8 mouse cellular contexts compared by ENCODE assay signal in genomic region chr4:86930636-86931456, GRCm38 (mm10). TPM values are rescaled to one million over a fixed set of nuclear protein-coding genes. Genes with fewer than 3 reads are reported as not detected.
DNase-seq lines count a peak whose midpoint lies in the region; ATAC-seq and TF ChIP-seq lines count a peak whose summit lies in the region.

No protein-coding gene starts in this region.

- WGBS in forebrain, embryonic 15.5 days, result 7% methylated on average over 33 of the region's 33 CpGs
- 10% methylated on average over 33 of the region's 33 CpGs for WGBS in limb, embryonic 10.5 days
- 10% methylated on average over 33 of the region's 33 CpGs for WGBS in midbrain, embryonic 14.5 days

- peak; percentile 16 for DNase-seq in cerebellum, adult 11 months
- peak; percentile 22 for DNase-seq in kidney, adult 18-20 months
- peak; percentile 78 for DNase-seq in limb, embryonic 10.5 days (ENCODE audit: low spot score)
- peak; percentile 85 for DNase-seq in midbrain, embryonic 14.5 days
- peak; percentile 14 for DNase-seq in testis, postnatal 14 days (ENCODE audit: low spot score)
- no peak for DNase-seq in spleen, adult 18-20 months

- peak; percentile 77 for ATAC-seq in forebrain, embryonic 15.5 days (replicated peaks)
- ATAC-seq in midbrain, embryonic 14.5 days (ENCODE audit: low FRiP score, low TSS enrichment), result peak; percentile 83

- peak overlapping the region; percentile 59 for H3K9ac ChIP-seq in forebrain, embryonic 15.5 days (replicated peaks)
- H3K9ac ChIP-seq in midbrain, embryonic 14.5 days (replicated peaks; ENCODE audit: low read length), result peak overlapping the region; percentile 56

- no peak for TF ChIP-seq CTCF in E14TG2a.4 (conservative IDR thresholded peaks at IDR 0.05; ENCODE audit: low read length)

- peak overlapping the region; percentile 61 for H3K27ac ChIP-seq in forebrain, embryonic 15.5 days (replicated peaks)
- peak overlapping the region; percentile 92 for H3K27ac ChIP-seq in limb, embryonic 10.5 days
- H3K27ac ChIP-seq in midbrain, embryonic 14.5 days (replicated peaks; ENCODE audit: low read depth, low read length), result peak overlapping the region; percentile 42

- H3K27me3 ChIP-seq in E14TG2a.4 (ENCODE audit: insufficient read depth, low read length), result no peaks in the 10 kb centered on the region
- H3K27me3 ChIP-seq in forebrain, embryonic 15.5 days, result no peaks in the 10 kb centered on the region
- no peaks in the 10 kb centered on the region; the same call in 1 of the 2 replicates for H3K27me3 ChIP-seq in limb, embryonic 10.5 days (ENCODE audit: low read depth, poor library complexity, severe bottlenecking)
- no peaks in the 10 kb centered on the region for H3K27me3 ChIP-seq in midbrain, embryonic 14.5 days (ENCODE audit: control insufficient read depth, insufficient read depth, low read length)

- H3K4me1 ChIP-seq in E14TG2a.4 (replicated peaks; ENCODE audit: low read depth, low read length), result peaks cover 31% of the 10 kb centered on the region
- H3K4me1 ChIP-seq in forebrain, embryonic 15.5 days, result 0 out of 2 replicates have a peak, but pooled peaks cover 3% of the 10 kb centered on the region
- H3K4me1 ChIP-seq in limb, embryonic 10.5 days, result 0 out of 2 replicates have a peak, but pooled peaks cover 7% of the 10 kb centered on the region
- H3K4me1 ChIP-seq in midbrain, embryonic 14.5 days (ENCODE audit: control insufficient read depth, insufficient read depth, low read length), result no peaks in the 10 kb centered on the region

- H3K4me2 ChIP-seq in forebrain, embryonic 15.5 days (replicated peaks), result peak overlapping the region; percentile 71
- H3K4me2 ChIP-seq in midbrain, embryonic 14.5 days (ENCODE audit: low read length), result peak overlapping the region; percentile 67

- peak overlapping the region; percentile 84 for H3K4me3 ChIP-seq in E14TG2a.4 (replicated peaks; ENCODE audit: low read length)
- H3K4me3 ChIP-seq in forebrain, embryonic 15.5 days, result peak overlapping the region; percentile 50
- peak overlapping the region; percentile 57 for H3K4me3 ChIP-seq in limb, embryonic 10.5 days
- H3K4me3 ChIP-seq in midbrain, embryonic 14.5 days (replicated peaks; ENCODE audit: low read depth, low read length), result peak overlapping the region; percentile 48

- H3K36me3 ChIP-seq in E14TG2a.4 (ENCODE audit: insufficient read depth, low read length), result peaks cover 29% of the 10 kb centered on the region
- no peaks in the 10 kb centered on the region for H3K36me3 ChIP-seq in forebrain, embryonic 15.5 days
- H3K36me3 ChIP-seq in limb, embryonic 10.5 days, result peaks cover 17% of the 10 kb centered on the region
- peaks cover 6% of the 10 kb centered on the region; the same call in 1 of the 2 replicates for H3K36me3 ChIP-seq in midbrain, embryonic 14.5 days (ENCODE audit: control insufficient read depth, insufficient read depth, low read length)

- no peaks in the 10 kb centered on the region for H3K9me3 ChIP-seq in E14TG2a.4 (ENCODE audit: low read length)
- H3K9me3 ChIP-seq in forebrain, embryonic 15.5 days, result no peaks in the 10 kb centered on the region
- H3K9me3 ChIP-seq in limb, embryonic 10.5 days (replicated peaks), result no peaks in the 10 kb centered on the region
- H3K9me3 ChIP-seq in midbrain, embryonic 14.5 days (ENCODE audit: control insufficient read depth, low read length), result no peaks in the 10 kb centered on the region

RNA-seq across cellular contexts. Expression of gene Acer2, which starts 56.6 kb away (rescaled TPM):
- 10.8 and 11.3 TPM in 2 replicates for polyA plus RNA-seq in forebrain, embryonic 15.5 days (2015; fragmentation: Nextera tagmentation; extraction: Ambion mirVana)
- 13.1 and 17.1 TPM in 2 replicates for polyA plus RNA-seq in limb, embryonic 10.5 days (2016; fragmentation: Nextera tagmentation; extraction: Ambion mirVana)
- 22.5 and 26.8 TPM in 2 replicates for polyA plus RNA-seq in midbrain, embryonic 14.5 days (2014; fragmentation: Nextera tagmentation; extraction: Ambion mirVana)

Comparison
In these comparisons a context has a peak if more than half of its experiments do, and no peak if none do; other contexts are left out.
1. DNase-seq: peak in cerebellum, adult 11 months (single experiment), kidney, adult 18-20 months (single experiment), limb, embryonic 10.5 days (single experiment), midbrain, embryonic 14.5 days (single experiment) and testis, postnatal 14 days (single experiment); none in spleen, adult 18-20 months (0 of 2).
2. H3K27ac ChIP-seq: peak in every context shown above with its lines; median percentile 92 in limb, embryonic 10.5 days; 61 in forebrain, embryonic 15.5 days; 42 in midbrain, embryonic 14.5 days.
3. Peak in every context shown above with its lines, with median percentiles within 50 percentile points of each other: H3K4me3 ChIP-seq.